Mouse (Mus musculus): ENCODE data around the gene Dock11.

The Dock11 gene

GRCm38 (mm10) chrX:35888087-35888895, at the start of gene Dock11:
Dock11 (plus strand) TSS chrX:35888832.
- DNase-seq = peak; percentile 41

- DNase-seq = no peak
Observed at GRCm38 (mm10) chrX:35879703-35880102, 8.9 kb upstream of the Dock11 start.

GRCm38 (mm10) chrX:35888945-35889799, 540 bp downstream of the Dock11 start:
- DNase-seq = no peak

- no peak for DNase-seq
Observed at GRCm38 (mm10) chrX:35889800-35890106, 1.1 kb downstream of the Dock11 start.

GRCm38 (mm10) chrX:35891534-35892125, 3.0 kb downstream of the Dock11 start:
- no peak for DNase-seq

GRCm38 (mm10) chrX:35892377-35892776, 3.7 kb downstream of the Dock11 start:
- no peak for DNase-seq

- DNase-seq = no peak
Observed at GRCm38 (mm10) chrX:35897648-35898500, 9.2 kb downstream of the Dock11 start.

GRCm38 (mm10) chrX:35898501-35898766, 9.8 kb downstream of the Dock11 start:
- no peak for DNase-seq

- DNase-seq = no peak
Observed at GRCm38 (mm10) chrX:35904352-35904751, 15.7 kb downstream of the Dock11 start.

- no peak for DNase-seq
Observed at GRCm38 (mm10) chrX:35906696-35907330, 18.2 kb downstream of the Dock11 start.

GRCm38 (mm10) chrX:35919558-35919957, 30.9 kb downstream of the Dock11 start:
- DNase-seq = no peak

- no peak for DNase-seq
Observed at GRCm38 (mm10) chrX:35920096-35920607, 31.5 kb downstream of the Dock11 start.

GRCm38 (mm10) chrX:35921922-35922321, 33.3 kb downstream of the Dock11 start:
- DNase-seq = no peak

- DNase-seq = no peak
Observed at GRCm38 (mm10) chrX:35924705-35925264, 36.2 kb downstream of the Dock11 start.

GRCm38 (mm10) chrX:35930094-35930933, 41.7 kb downstream of the Dock11 start:
- DNase-seq = no peak

- no peak for DNase-seq
Observed at GRCm38 (mm10) chrX:35930934-35931406, 42.3 kb downstream of the Dock11 start.

- DNase-seq = no peak
Observed at GRCm38 (mm10) chrX:35931945-35932344, 43.3 kb downstream of the Dock11 start.

- no peak for DNase-seq
Observed at GRCm38 (mm10) chrX:35932952-35933351, 44.3 kb downstream of the Dock11 start.

- DNase-seq = no peak
Observed at GRCm38 (mm10) chrX:35938112-35938511, 49.5 kb downstream of the Dock11 start.

GRCm38 (mm10) chrX:35946394-35946793, 57.8 kb downstream of the Dock11 start:
- DNase-seq = no peak

- no peak for DNase-seq
Observed at GRCm38 (mm10) chrX:35950135-35950534, 61.5 kb downstream of the Dock11 start.
